Mouse (Mus musculus) midbrain, postnatal 0 days (tissue): ENCODE data around the gene Ctsz. TPM values are rescaled to one million over a fixed set of nuclear protein-coding genes. Genes with fewer than 3 reads are reported as not detected.

ENCODE experiments used
- ATAC-seq: fragments of 200-750 bp; cut with Nextera tagmentation; 2 replicates; pipeline ENCODE4 v1.8.0; 2017; ENCODE audit warnings: moderate number of reproducible peaks, mild to moderate bottlenecking, moderate TSS enrichment, moderate library complexity; ENCODE audit not compliant: low FRiP score
- DNase-seq: peaks from one replicate; pipeline ENCODE4 v3.0.0-alpha.2; 2015; ENCODE audit warnings: low spot score
- H3K27ac ChIP-seq: fragments of 300-500 bp; sonication (generic); 2 replicates; pipeline ENCODE4 v1.5.1; 2014; ENCODE audit warnings: low read depth, mild to moderate bottlenecking, low read length, mixed read lengths
- H3K27me3 ChIP-seq: fragments of 300-500 bp; sonication (generic); 2 replicates; pipeline ENCODE4 v1.6.1; 2014; ENCODE audit warnings: low read length, control low read depth, mixed read lengths; ENCODE audit not compliant: insufficient read depth
- H3K36me3 ChIP-seq: fragments of 300-500 bp; sonication (generic); 2 replicates; pipeline ENCODE4 v1.6.1; 2014; ENCODE audit warnings: low read length, control low read depth, mixed read lengths; ENCODE audit not compliant: insufficient read depth
- H3K4me1 ChIP-seq: fragments of 300-500 bp; sonication (generic); 2 replicates; pipeline ENCODE4 v1.6.1; 2014; ENCODE audit warnings: mild to moderate bottlenecking, control low read depth, antibody characterized with exemption, low read length, mixed read lengths; ENCODE audit not compliant: insufficient read depth
- H3K4me2 ChIP-seq: fragments of 300-500 bp; sonication (generic); 2 replicates; pipeline ENCODE4 v1.6.1; 2014; ENCODE audit warnings: low read depth, mild to moderate bottlenecking, low read length, mixed read lengths; ENCODE audit not compliant: poor library complexity, severe bottlenecking
- H3K4me3 ChIP-seq: fragments of 300-500 bp; sonication (generic); 2 replicates; pipeline ENCODE4 v1.5.1; 2014; ENCODE audit warnings: low read depth, mild to moderate bottlenecking, low read length, moderate library complexity
- H3K9ac ChIP-seq: fragments of 300-500 bp; sonication (generic); replicated peaks from 2 replicates; pipeline ENCODE4 v1.6.1; 2014; ENCODE audit warnings: mild to moderate bottlenecking, low read length, moderate library complexity, mixed read lengths; ENCODE audit not compliant: poor library complexity, severe bottlenecking
- H3K9me3 ChIP-seq: fragments of 300-500 bp; sonication (generic); 2 replicates; pipeline ENCODE4 v1.6.1; 2016; ENCODE audit warnings: low read length, control low read depth
- CTCF ChIP-seq: IDR thresholded peaks from 2 replicates; pipeline ENCODE4 v1.5.1; 2016; ENCODE audit warnings: antibody characterized with exemption, mild to moderate bottlenecking
- WGBS: fragments of 180-500 bp; shearing (Covaris S2); extraction: QIAGEN DNeasy Blood & Tissue Kit; methylation state at CpG from one replicate; pipeline ENCODE4 v1.1.7; 2014; 5-methylcytosine and 5-hydroxymethylcytosine counted together
- polyA plus RNA-seq: library from polyadenylated mRNA; unstranded; fragments of >200 nt; fragmentation: Nextera tagmentation; extraction: Ambion mirVana; gene quantifications from 2 replicates; pipeline ENCODE4 v1.2.1, GENCODE M21; 2015
- total RNA-seq: library from RNA; depleted of rRNA; stranded (reverse); fragments of >200 nt; gene quantifications from 2 replicates; pipeline ENCODE4 v1.2.3, GENCODE M21; 2014

The Ctsz gene
- total and polyA plus RNA-seq, 2 experiments from 2014 or later: 47.8 to 48.4 TPM

DNA sequence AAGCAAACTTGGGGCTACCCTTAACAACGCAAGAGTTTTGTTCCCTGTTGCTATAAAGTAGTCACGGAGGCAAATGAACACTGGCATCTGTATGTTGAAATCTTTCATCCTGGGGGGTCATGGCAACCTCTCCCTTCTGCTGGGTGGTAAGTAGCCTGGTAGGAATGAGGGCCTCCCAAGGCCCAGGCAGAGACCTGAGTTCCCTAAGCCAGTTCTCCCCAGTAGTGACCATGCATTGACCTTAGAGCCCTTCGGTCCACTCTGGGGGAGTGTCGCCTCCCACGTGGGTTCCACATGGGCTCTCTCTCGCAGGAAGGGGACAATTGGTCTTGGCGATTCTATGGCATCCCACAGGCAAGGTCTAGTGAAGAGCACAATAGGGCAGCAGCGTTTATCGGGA, 1.1 kb upstream of the Ctsz start:
- ATAC-seq: no peak
- Histone ChIP-seq H3K4me3 (no peak overlapping the region), H3K4me1 (peaks cover 9% of the 10 kb centered on the region; the same call in 1 of the 2 replicates), H3K36me3 (no peaks in the 10 kb centered on the region), H3K27me3 (no peaks in the 10 kb centered on the region), H3K9ac (no peak overlapping the region), H3K9me3 (no peaks in the 10 kb centered on the region), H3K27ac (no peak overlapping the region), H3K4me2 (no peak overlapping the region)
- 83% methylated on average over 9 of the region's 9 CpGs for WGBS
- no peak for TF ChIP-seq CTCF
- no peak for DNase-seq

DNA sequence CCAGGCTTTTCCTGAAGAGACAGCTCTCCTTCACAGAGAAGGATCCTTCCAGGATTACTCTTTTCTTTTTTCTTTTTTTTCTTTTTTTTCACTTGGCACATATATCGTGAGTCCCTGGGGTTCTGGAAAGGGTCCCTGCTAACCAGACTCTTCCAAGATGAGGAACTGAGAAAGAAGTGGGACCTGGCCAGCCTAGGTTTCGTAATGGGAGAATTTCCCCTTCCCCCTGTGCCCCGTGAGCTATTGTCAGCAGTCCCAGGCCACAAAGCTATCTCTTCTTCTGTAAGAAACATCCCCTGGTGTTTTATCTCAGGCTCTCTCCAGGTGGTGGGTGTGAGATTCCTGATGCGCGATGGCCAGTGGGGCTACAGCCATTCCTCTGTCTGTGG, 605 bp upstream of the Ctsz start:
- no peak overlapping the region for H3K4me3 ChIP-seq
- no peaks in the 10 kb centered on the region for H3K27me3 ChIP-seq
- ATAC-seq (no peak), DNase-seq (no peak)
- H3K9ac ChIP-seq: no peak overlapping the region
- TF ChIP-seq CTCF: no peak
- H3K36me3 ChIP-seq: no peaks in the 10 kb centered on the region
- H3K27ac ChIP-seq: no peak overlapping the region
- no peaks in the 10 kb centered on the region for H3K9me3 ChIP-seq
- 44% methylated on average over 5 of the region's 5 CpGs for WGBS
- peaks cover 9% of the 10 kb centered on the region; the same call in 1 of the 2 replicates for H3K4me1 ChIP-seq
- H3K4me2 ChIP-seq: peak overlapping the region; percentile 70; the same call in 1 of the 2 replicates

DNA sequence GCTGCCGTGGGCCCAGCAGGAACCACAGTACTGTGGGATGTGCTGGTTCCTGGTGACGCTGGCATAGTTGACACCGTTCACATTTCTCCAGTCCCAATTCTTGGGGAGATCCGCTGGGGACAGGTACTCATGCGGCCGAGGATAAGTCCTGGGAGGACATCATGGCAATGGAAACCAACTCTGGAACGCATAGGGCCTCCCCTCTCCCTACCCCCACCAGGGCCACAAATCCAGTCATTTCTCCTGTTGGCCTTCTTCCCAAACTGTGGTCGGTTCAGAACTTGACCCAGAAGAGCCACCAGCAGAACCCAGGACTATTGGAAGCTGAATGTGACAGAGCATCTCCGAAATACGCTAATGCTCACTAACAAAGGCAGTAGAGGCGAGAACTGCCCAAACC, 658 bp downstream of the Ctsz start:
- H3K4me3 ChIP-seq: peak overlapping the region; percentile 35
- ATAC-seq: no peak
- H3K4me2 ChIP-seq: peak overlapping the region; percentile 70
- no peaks in the 10 kb centered on the region for H3K27me3 ChIP-seq
- TF ChIP-seq CTCF: no peak
- peak overlapping the region; percentile 54 for H3K9ac ChIP-seq
- no peak overlapping the region for H3K27ac ChIP-seq
- H3K36me3 ChIP-seq: no peaks in the 10 kb centered on the region
- peaks cover 9% of the 10 kb centered on the region; the same call in 1 of the 2 replicates for H3K4me1 ChIP-seq
- WGBS: 66% methylated on average over 11 of the region's 11 CpGs
- DNase-seq: no peak
- no peaks in the 10 kb centered on the region for H3K9me3 ChIP-seq

- DNase-seq (no peak), ATAC-seq (no peak)
- Histone ChIP-seq H3K4me3 (no peak overlapping the region), H3K4me2 (no peak overlapping the region), H3K27me3 (no peaks in the 10 kb centered on the region), H3K9ac (no peak overlapping the region), H3K4me1 (peaks cover 9% of the 10 kb centered on the region; the same call in 1 of the 2 replicates), H3K36me3 (no peaks in the 10 kb centered on the region), H3K9me3 (no peaks in the 10 kb centered on the region), H3K27ac (no peak overlapping the region)
- WGBS: 96% methylated on average over 4 of the region's 4 CpGs
- no peak for TF ChIP-seq CTCF
These were observed 1.2 kb downstream of the Ctsz start for GRCm38 (mm10) chr2:174437697-174437982.

DNA sequence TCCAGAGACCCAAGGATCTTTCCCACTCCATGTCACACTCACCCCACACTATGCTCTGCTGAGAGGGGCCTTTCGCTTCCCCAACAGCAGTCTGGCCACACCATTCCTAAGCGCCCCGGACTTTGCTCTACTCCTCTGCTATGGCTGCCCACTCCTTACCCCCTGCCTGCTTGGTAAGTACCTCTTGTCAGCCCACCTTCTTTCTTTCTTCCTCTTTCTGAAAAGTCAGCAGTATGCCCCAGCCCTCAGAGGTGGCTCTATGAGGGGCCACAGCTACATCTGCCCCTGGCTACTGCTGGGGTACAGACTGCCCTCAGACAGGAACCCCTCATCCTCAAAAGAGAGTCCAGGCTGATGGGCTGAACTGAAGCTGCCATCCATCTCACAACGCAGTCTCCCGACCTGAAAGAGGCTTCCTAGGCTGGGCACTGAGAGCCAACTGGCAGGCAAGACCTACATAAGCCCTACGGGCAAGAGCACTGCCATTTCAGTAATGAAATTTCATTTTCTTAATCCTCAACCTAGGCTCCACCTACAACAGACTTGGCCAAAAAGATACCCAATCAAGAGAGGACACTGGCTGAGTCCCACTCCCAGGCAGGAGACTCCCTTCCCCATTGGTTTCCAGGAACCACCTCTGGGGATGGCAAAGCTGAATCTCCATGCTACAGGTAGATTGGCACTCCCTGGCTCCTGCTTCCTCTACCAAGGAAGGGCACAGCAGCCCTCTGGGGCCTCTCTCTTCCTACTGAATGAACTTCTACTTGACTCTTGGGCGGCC, 1.7 kb downstream of the Ctsz start:
- no peaks in the 10 kb centered on the region for H3K36me3 ChIP-seq
- WGBS: 94% methylated on average over 7 of the region's 7 CpGs
- no peak overlapping the region for H3K4me2 ChIP-seq
- no peak for DNase-seq
- no peak overlapping the region for H3K27ac ChIP-seq
- no peak overlapping the region for H3K9ac ChIP-seq
- no peak for ATAC-seq
- no peak overlapping the region for H3K4me3 ChIP-seq
- no peak for TF ChIP-seq CTCF
- no peaks in the 10 kb centered on the region for H3K27me3 ChIP-seq
- peaks cover 9% of the 10 kb centered on the region; the same call in 1 of the 2 replicates for H3K4me1 ChIP-seq
- H3K9me3 ChIP-seq: no peaks in the 10 kb centered on the region

GRCm38 (mm10) chr2:174436076-174436701, 2.6 kb downstream of the Ctsz start:
- Histone ChIP-seq H3K4me3 (no peak overlapping the region), H3K27ac (no peak overlapping the region), H3K4me1 (peaks cover 9% of the 10 kb centered on the region; the same call in 1 of the 2 replicates), H3K9ac (no peak overlapping the region), H3K36me3 (no peaks in the 10 kb centered on the region), H3K4me2 (no peak overlapping the region), H3K27me3 (no peaks in the 10 kb centered on the region), H3K9me3 (no peaks in the 10 kb centered on the region)
- DNase-seq (no peak), ATAC-seq (no peak)
- 92% methylated on average over 26 of the region's 26 CpGs for WGBS
- TF ChIP-seq CTCF: no peak
